Mouse (Mus musculus): ENCODE measurements at regions not wholly inside any gene's neighbourhood (a gene's known extent, or its start where the extent isn't known, plus 50 kb on each side); places are given as distances from the start of the nearest gene placed in this dataset.

DNA sequence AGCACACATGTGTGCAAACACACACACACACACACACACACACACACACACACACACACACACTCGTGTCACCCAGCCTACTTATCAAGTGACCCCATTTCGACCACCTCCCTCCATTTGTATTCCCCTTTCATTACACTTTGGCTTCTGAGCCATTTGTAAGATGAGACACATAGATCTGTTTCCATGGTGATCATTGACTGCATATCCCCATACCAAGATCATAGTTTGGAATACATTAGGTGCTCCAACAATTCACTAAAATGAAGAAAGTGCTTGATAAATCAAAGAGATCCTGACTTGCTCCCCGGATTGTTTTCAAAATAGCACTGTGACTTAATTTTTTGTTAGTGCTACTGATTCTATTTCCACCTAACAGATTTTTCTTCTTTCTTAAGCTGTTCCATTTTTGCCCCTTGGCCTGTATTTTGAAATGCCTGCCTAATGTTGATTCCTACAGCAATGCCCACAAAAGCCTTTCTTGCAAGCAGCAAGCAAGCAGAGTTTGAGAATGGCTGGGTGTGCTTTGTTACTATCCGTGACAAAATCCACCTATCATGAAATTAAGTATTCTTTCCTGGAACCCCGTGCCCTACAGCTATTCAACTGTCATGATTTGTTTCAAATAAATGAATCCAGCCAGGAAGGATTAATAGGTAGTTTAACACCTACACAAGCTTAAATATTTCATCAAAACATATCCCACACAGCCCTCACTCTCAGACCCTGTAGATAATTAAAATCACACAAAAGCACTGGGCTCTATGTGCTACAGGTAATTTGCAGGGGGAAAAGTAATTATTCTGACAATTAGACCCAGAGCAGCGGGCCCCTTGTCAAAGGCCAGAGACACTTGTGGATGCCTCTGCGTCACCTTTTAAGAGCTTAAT is 168.1 kb upstream of the Rgma start:
- WGBS = 73% methylated on average over 7 of the region's 7 CpGs
- ATAC-seq (ENCODE audit: insufficient number of reproducible peaks, low FRiP score) = no peak
- H3K9ac ChIP-seq = no peak overlapping the region
- H3K36me3 ChIP-seq = no peaks in the 10 kb centered on the region
- no peak overlapping the region for H3K4me2 ChIP-seq
- H3K4me3 ChIP-seq = no peak overlapping the region
- 0 out of 2 replicates have a peak, but pooled peaks cover 9% of the 10 kb centered on the region for H3K9me3 ChIP-seq (replicated peaks)
- no peak overlapping the region for H3K27ac ChIP-seq (ENCODE audit: poor library complexity, severe bottlenecking)
- H3K27me3 ChIP-seq (replicated peaks) = peaks cover 6% of the 10 kb centered on the region; the same call in 1 of the 2 replicates
- peaks cover 4% of the 10 kb centered on the region; the same call in 1 of the 2 replicates for H3K4me1 ChIP-seq (replicated peaks)

DNA sequence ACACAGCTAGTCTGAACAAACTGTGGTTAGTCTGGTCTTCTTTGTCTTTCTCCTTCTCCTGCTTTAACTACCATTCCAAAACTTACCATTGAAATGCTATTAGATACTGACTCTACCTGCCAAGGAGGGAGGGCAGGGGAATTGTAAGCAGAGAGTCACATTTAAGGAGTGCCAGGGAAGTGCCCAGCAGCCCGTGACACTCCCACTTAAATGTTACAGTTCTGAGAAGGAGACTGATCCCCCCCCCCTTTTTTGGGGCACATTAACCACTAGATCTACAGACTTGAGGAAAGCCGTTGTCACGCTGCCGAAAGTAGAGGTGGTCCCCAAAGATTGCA is 166.9 kb upstream of the Rgma start:
- Histone ChIP-seq H3K27me3 (replicated peaks) (peaks cover 6% of the 10 kb centered on the region; the same call in 1 of the 2 replicates), H3K27ac (ENCODE audit: poor library complexity, severe bottlenecking) (no peak overlapping the region), H3K9me3 (replicated peaks) (0 out of 2 replicates have a peak, but pooled peaks cover 9% of the 10 kb centered on the region), H3K36me3 (no peaks in the 10 kb centered on the region), H3K9ac (no peak overlapping the region), H3K4me3 (no peak overlapping the region), H3K4me2 (no peak overlapping the region), H3K4me1 (replicated peaks) (peaks cover 4% of the 10 kb centered on the region; the same call in 1 of the 2 replicates)
- 61% methylated on average over 4 of the region's 4 CpGs for WGBS
- ATAC-seq (ENCODE audit: insufficient number of reproducible peaks, low FRiP score) = no peak

DNA sequence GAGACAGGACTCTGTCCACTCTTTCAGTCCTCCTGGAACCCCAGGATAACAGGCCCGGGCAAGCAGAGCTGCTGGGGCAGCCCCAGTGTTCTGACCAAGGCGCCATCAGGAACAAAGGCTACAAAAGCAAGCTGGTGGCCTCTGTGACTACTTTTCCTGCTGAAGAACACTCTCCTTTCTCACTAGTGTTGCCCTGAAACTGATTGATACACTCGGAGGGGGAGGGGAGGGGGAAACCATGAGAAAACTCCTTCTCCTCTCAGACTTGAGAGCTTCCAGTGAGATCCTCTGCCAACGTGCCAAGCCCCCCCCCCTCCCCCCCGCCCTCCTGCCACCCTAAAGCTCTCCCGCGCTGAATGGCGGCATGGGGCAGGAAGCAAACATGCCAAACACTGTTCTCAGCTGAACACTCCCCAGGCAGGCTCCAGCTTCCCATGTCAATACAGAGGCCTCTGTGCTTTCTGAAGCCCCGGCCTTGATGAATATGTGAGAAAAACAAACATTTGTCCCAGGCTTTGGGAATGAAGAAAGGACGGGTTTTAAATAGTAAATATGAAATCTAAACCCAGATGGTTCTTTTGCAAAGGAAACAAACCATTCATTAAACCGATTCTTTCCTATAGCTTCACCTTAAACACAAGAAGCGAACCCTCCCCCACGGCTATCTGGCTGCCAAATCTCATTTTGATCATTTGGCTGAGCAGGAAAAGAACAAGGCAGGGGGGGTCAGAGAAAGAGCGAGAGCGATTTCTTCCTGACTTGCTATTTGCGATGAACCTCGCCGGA is 166.3 kb upstream of the Rgma start:
- peaks cover 6% of the 10 kb centered on the region; the same call in 1 of the 2 replicates for H3K27me3 ChIP-seq (replicated peaks)
- no peaks in the 10 kb centered on the region for H3K36me3 ChIP-seq
- 36% methylated on average over 18 of the region's 18 CpGs for WGBS
- ATAC-seq (ENCODE audit: insufficient number of reproducible peaks, low FRiP score) = no peak
- H3K4me3 ChIP-seq = no peak overlapping the region
- peak overlapping the region; percentile 27; the same call in 1 of the 2 replicates for H3K4me2 ChIP-seq
- H3K4me1 ChIP-seq (replicated peaks) = peaks cover 4% of the 10 kb centered on the region; the same call in 1 of the 2 replicates
- H3K27ac ChIP-seq (ENCODE audit: poor library complexity, severe bottlenecking) = no peak overlapping the region
- H3K9ac ChIP-seq = no peak overlapping the region
- H3K9me3 ChIP-seq (replicated peaks) = 0 out of 2 replicates have a peak, but pooled peaks cover 9% of the 10 kb centered on the region

GRCm38 (mm10) chr7:73210078-73210477 is 165.2 kb upstream of the Rgma start:
- Histone ChIP-seq H3K4me2 (no peak overlapping the region), H3K9me3 (replicated peaks) (0 out of 2 replicates have a peak, but pooled peaks cover 3% of the 10 kb centered on the region), H3K36me3 (no peaks in the 10 kb centered on the region), H3K4me3 (no peak overlapping the region), H3K27me3 (replicated peaks) (peaks cover 6% of the 10 kb centered on the region; the same call in 1 of the 2 replicates), H3K4me1 (replicated peaks) (peaks cover 4% of the 10 kb centered on the region; the same call in 1 of the 2 replicates), H3K9ac (no peak overlapping the region), H3K27ac (ENCODE audit: poor library complexity, severe bottlenecking) (no peak overlapping the region)
- no peak for ATAC-seq (ENCODE audit: insufficient number of reproducible peaks, low FRiP score)
- WGBS = 84% methylated on average over 7 of the region's 7 CpGs

DNA sequence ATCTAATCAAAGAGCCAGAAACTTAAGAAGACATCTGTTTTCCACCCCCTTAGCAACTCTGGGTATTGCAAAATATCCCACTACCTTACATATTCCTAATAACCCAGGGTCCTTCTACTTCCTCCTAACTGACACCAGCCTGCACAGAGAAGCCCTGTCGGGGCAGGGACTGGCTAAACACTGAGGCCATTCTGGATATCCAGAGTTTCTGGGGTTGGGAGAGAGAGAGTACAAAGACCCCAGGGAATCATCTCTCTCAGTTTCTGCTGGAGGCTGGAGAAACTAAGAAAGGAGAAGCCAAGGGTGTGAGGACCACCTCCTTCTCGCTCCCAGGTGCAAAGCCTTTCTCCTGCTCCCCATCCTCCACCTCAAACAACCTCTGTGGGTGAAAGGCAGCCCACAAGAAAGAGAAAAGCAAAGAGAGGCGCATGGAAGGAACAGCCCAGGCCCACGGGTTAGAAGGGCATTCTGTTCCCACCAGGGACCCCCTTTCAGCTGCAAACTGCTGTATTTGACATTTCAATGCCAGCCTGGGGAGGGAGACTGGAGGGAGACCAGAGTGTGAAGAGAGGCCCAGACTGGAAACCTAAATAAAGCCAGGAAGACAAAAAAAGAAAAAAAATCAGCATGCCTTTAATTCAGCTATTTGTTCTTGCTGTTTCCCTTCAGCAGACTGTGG is 152.9 kb upstream of the Rgma start:
- no peak overlapping the region for H3K4me2 ChIP-seq
- no peaks in the 10 kb centered on the region for H3K36me3 ChIP-seq
- no peaks in the 10 kb centered on the region for H3K4me1 ChIP-seq (replicated peaks)
- H3K4me3 ChIP-seq = no peak overlapping the region
- ATAC-seq (ENCODE audit: insufficient number of reproducible peaks, low FRiP score) = no peak
- H3K27me3 ChIP-seq (replicated peaks) = peaks cover 4% of the 10 kb centered on the region; the same call in 1 of the 2 replicates
- no peaks in the 10 kb centered on the region for H3K9me3 ChIP-seq (replicated peaks)
- no peak overlapping the region for H3K27ac ChIP-seq (ENCODE audit: poor library complexity, severe bottlenecking)
- no peak overlapping the region for H3K9ac ChIP-seq
- WGBS = 21% methylated on average over 4 of the region's 4 CpGs

- ATAC-seq (ENCODE audit: insufficient number of reproducible peaks, low FRiP score) = no peak
- Histone ChIP-seq H3K36me3 (no peaks in the 10 kb centered on the region), H3K27me3 (replicated peaks) (peaks cover 4% of the 10 kb centered on the region; the same call in 1 of the 2 replicates), H3K9ac (no peak overlapping the region), H3K4me2 (no peak overlapping the region), H3K4me1 (replicated peaks) (no peaks in the 10 kb centered on the region), H3K27ac (ENCODE audit: poor library complexity, severe bottlenecking) (no peak overlapping the region), H3K4me3 (no peak overlapping the region), H3K9me3 (replicated peaks) (no peaks in the 10 kb centered on the region)
- WGBS = 66% methylated on average over 2 of the region's 2 CpGs
Measured at GRCm38 (mm10) chr7:73222929-73223512, 152.3 kb upstream of the Rgma start.

- Histone ChIP-seq H3K4me2 (no peak overlapping the region), H3K36me3 (no peaks in the 10 kb centered on the region), H3K27me3 (replicated peaks) (0 out of 2 replicates have a peak, but pooled peaks cover 3% of the 10 kb centered on the region), H3K9me3 (replicated peaks) (no peaks in the 10 kb centered on the region; the same call in 1 of the 2 replicates), H3K4me3 (no peak overlapping the region), H3K9ac (no peak overlapping the region), H3K27ac (ENCODE audit: poor library complexity, severe bottlenecking) (no peak overlapping the region), H3K4me1 (replicated peaks) (0 out of 2 replicates have a peak, but pooled peaks cover 3% of the 10 kb centered on the region)
- ATAC-seq (ENCODE audit: insufficient number of reproducible peaks, low FRiP score) = no peak
- WGBS = 83% methylated on average over 8 of the region's 8 CpGs
Measured at GRCm38 (mm10) chr7:73233539-73234158, 141.7 kb upstream of the Rgma start.

- Histone ChIP-seq H3K27me3 (replicated peaks) (0 out of 2 replicates have a peak, but pooled peaks cover 3% of the 10 kb centered on the region), H3K4me1 (replicated peaks) (0 out of 2 replicates have a peak, but pooled peaks cover 3% of the 10 kb centered on the region), H3K4me3 (no peak overlapping the region), H3K27ac (ENCODE audit: poor library complexity, severe bottlenecking) (no peak overlapping the region), H3K4me2 (no peak overlapping the region), H3K9me3 (replicated peaks) (no peaks in the 10 kb centered on the region), H3K36me3 (no peaks in the 10 kb centered on the region), H3K9ac (no peak overlapping the region)
- 29% methylated on average over 4 of the region's 4 CpGs for WGBS
- no peak for ATAC-seq (ENCODE audit: insufficient number of reproducible peaks, low FRiP score)
Measured at GRCm38 (mm10) chr7:73238486-73238885, 136.8 kb upstream of the Rgma start.

DNA sequence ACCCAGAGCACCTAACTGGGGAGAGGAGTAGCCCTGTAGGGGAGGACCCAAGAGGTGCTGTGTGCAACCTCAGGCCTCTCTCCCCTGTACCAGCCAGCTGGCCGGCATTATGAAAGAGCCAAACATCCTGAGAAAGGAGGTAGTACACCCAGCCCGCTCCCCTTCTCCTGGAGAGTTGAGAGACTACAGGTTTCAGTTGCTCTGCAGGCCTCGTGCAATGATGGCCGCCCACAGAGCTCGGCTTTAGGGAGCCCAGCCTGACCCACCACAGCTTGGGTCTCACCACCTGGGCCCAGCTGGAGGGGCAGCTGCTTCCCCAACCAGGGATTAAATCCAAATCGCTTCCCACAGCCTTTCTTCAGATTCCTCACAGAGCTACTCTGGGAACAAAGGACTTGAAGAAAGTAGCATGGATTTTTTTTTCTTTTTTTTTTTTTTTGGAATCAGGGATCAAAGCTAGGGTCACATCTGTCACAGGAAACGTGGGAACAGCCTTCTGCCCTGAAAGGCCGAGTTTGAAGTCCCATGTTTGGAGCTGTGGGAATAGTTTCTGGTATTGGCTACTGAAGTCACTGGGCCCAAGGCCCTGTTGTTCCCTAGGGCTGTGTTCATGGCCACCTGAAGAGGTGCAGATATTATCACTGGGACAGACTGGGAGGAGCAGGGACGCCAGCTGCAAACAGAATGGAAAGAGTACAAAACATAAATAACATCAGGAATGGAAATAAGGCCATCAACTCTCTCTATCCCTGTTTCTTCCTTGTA is 131.5 kb upstream of the Rgma start:
- no peaks in the 10 kb centered on the region for H3K4me1 ChIP-seq (replicated peaks)
- WGBS = 44% methylated on average over 9 of the region's 9 CpGs
- no peak for ATAC-seq (ENCODE audit: insufficient number of reproducible peaks, low FRiP score)

More for the DNA sequence above, 131.5 kb upstream of the Rgma start:
- Histone ChIP-seq H3K4me2 (no peak overlapping the region), H3K27ac (ENCODE audit: poor library complexity, severe bottlenecking) (no peak overlapping the region), H3K9me3 (replicated peaks) (no peaks in the 10 kb centered on the region), H3K27me3 (replicated peaks) (no peaks in the 10 kb centered on the region), H3K9ac (no peak overlapping the region), H3K36me3 (no peaks in the 10 kb centered on the region), H3K4me3 (no peak overlapping the region)

All from heart, embryonic 12.5 days (tissue).